Mouse (Mus musculus) cerebellum, adult 2 months (tissue): ENCODE measurements around the gene Acvr2a.

Experiments
- CTCF ChIP-seq: fragments of 200-500 bp; IDR thresholded peaks from 2 replicates; pipeline ENCODE4 v1.5.1; 2011; ENCODE audit warnings: low read depth, mild to moderate bottlenecking, control low read depth, low read length, moderate library complexity, borderline replicate concordance; ENCODE audit not compliant: insufficient read depth
- POLR2A ChIP-seq: fragments of 200-500 bp; IDR thresholded peaks from 2 replicates; pipeline ENCODE4 v1.6.1; 2011; ENCODE audit warnings: low read length, control low read depth, borderline replicate concordance; ENCODE audit not compliant: insufficient read depth

DNA sequence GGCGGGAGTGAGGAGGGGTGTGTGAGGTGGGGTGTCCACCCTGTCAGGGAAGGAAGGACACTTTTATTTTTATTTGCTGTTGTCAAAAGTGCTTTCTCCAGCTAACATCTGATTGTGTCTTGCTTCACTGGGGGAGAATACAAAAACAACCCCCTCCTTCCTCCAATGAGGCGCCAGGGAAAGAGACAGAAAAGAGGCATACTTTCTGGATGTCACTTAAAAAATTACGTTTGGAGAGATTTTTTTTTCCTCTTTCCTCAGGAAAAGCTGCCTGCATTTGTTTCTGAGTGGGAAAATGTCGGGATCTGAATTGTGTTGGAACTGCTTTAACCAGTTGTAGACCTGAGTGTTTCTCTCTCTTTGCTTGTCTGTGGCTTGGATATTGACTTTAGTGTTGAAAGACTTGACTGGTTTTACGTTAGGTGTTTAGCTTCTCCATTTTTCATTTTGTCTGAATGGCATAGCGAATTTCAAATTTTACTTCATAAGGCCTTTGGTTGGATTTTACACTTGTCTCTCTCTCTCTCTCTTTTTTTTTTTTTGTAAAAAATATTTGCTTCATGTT lies 136.5 kb downstream of the Acvr2a start:
- TF ChIP-seq POLR2A (no peak), CTCF (no peak)
